Mouse (Mus musculus) Patski (cell line): Measurements from ENCODE around the gene Cyp2b19. TPM values are rescaled to one million over a fixed set of nuclear protein-coding genes. Genes with fewer than 3 reads are reported as not detected.
A peak's percentile ranks its signal among the peaks of the same experiment; 100 is the strongest.
"Not testable (repeated sequence)": the region's sequence is repeated elsewhere in the genome, so short reads cannot be mapped to it uniquely, and the experiment has no call there.

Source experiments
- ATAC-seq: fragments of 100-300 bp; one replicate; pipeline ENCODE4 v1.8.0; 2021
- CTCF ChIA-PET: fragments of 350-600 bp; sonication (Branson Sonifier 250); formaldehyde crosslinking; loops from one replicate; lab custom pipeline; 2022; ENCODE audit warnings: inconsistent platforms; lab: Charles Lee
- POLR2A ChIA-PET: fragments of 350-600 bp; sonication (Branson Sonifier 250); formaldehyde crosslinking; loops from one replicate; lab custom pipeline; 2022; ENCODE audit warnings: antibody characterized with exemption, inconsistent platforms; lab: Charles Lee
- DNase-seq: peaks from one replicate; pipeline ENCODE4 v3.0.0-alpha.2; 2011; ENCODE audit warnings: low read depth, low spot score
- H3K27me3 ChIP-seq: fragments of 371-371 bp; one replicate; pipeline ENCODE4 v1.5.1; 2021
- CTCF ChIP-seq: fragments of 100-300 bp; IDR thresholded peaks from one replicate; pipeline ENCODE4 v1.5.1; 2021
- in situ Hi-C: fragments of 300-500 bp; cut with MboI; formaldehyde crosslinking; loops from 3 replicates; pipeline ENCODE4 v1.11.1; 2018; ENCODE audit warnings: low pct_unique_long_range_greater_than_20kb, mixed read lengths
- polyA plus RNA-seq: library from polyadenylated mRNA; unstranded; gene quantifications from one replicate; pipeline ENCODE4 v1.2.3, GENCODE M21; 2021

Gene Cyp2b19
- polyA plus RNA-seq, 1 experiment from 2014 or later: not detected

DNA sequence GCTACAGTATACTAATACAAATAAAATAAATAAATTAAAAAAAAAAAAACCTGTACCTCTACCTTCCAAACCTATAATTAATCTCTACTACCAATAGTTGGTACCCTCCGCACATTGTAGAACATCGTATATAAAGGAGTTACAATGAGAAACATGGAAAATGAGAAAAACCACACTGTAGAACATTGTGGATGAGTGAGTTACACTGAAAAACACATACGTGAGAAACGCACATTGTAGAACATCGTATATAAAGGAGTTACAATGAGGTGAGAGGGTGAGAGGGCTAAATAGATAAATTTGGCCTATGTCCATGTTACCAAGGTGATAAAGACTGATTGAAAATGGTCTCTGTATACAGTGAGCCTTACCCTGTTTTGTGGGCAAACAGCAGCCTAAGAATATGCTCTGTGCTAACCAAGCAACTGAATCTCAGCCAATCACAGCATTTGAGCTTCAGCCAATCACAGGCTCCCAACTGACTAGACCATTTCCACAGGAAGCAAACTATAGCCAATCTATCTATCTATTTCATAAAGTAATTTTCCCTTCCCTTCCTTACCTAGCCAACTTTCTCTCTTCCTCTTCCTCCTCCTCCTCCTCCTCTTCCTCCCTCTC, 23.0 kb downstream of the Cyp2b19 start:
- peak; percentile 12 for DNase-seq
- peak; percentile 90 for ATAC-seq
- ChIA-PET CTCF (no interaction called here), POLR2A (no interaction called here)
- in situ Hi-C loops: loop anchor here (10.0 kb wide), 1 partner anchor 345 kb away; no protein-coding TSS in a partner anchor
- H3K27me3 ChIP-seq: peaks cover 4% of the 10 kb centered on the region
- TF ChIP-seq CTCF: no peak

- in situ Hi-C loops: loop anchor here (10.0 kb wide), 1 partner anchor 344 kb away; no protein-coding TSS in a partner anchor
- TF ChIP-seq CTCF: no peak
- POLR2A ChIA-PET: no interaction called here
- CTCF ChIA-PET: no interaction called here
- H3K27me3 ChIP-seq: peaks cover 4% of the 10 kb centered on the region
- ATAC-seq (no peak), DNase-seq (no peak)
Measured at GRCm38 (mm10) chr7:26780510-26780909, 23.6 kb downstream of the Cyp2b19 start.

DNA sequence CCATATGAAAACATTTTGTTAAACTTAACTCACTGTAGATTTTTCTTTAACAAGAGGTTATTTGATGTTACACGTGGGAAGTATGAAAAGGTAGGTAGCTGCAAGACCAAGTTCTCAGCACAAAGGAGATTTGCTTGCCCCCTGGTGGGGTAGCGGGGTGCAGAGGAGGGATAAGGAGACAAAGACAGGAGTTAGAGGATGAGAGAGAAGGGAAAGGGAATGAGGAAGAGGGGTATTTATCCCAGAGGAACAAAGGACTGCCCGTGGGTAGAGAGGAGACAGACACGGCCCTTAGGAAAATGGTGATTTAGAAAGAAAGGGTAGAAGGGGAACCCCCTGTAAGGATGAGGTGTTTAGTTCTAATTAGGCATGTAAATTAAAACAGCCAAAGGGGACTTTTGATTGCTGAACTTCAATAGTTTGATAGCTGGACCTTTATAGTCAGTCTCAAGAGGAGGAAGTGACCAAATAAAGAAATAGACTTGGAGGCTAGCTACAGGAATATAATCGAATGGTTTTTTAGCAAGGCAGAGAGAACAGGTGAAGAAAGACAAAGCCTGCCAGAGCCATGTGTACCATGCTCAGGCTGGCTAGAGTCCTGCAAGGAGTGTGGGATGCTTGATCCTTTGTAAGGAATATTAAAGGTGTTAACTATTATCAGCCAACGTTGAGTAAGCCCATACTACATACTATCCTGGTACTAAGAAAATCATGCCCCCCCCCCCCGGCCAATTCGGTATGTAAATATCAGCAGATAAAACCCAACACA, 24.2 kb downstream of the Cyp2b19 start:
- ATAC-seq: no peak
- ChIA-PET CTCF (no interaction called here), POLR2A (no interaction called here)
- TF ChIP-seq CTCF: no peak
- H3K27me3 ChIP-seq: peaks cover 4% of the 10 kb centered on the region
- in situ Hi-C loops: loop anchor here (10.0 kb wide), 1 partner anchor 344 kb away; no protein-coding TSS in a partner anchor
- no peak for DNase-seq

GRCm38 (mm10) chr7:26781767-26782131, 24.8 kb downstream of the Cyp2b19 start:
- TF ChIP-seq CTCF: no peak
- peaks cover 4% of the 10 kb centered on the region for H3K27me3 ChIP-seq
- ChIA-PET POLR2A (no interaction called here), CTCF (no interaction called here)
- ATAC-seq: no peak
- DNase-seq: no peak
- in situ Hi-C loops: loop anchor here (10.0 kb wide), 1 partner anchor 343 kb away; no protein-coding TSS in a partner anchor

GRCm38 (mm10) chr7:26783163-26783562, 26.2 kb downstream of the Cyp2b19 start:
- ChIA-PET POLR2A (no interaction called here), CTCF (no interaction called here)
- DNase-seq (no peak), ATAC-seq (no peak)
- TF ChIP-seq CTCF: no peak
- in situ Hi-C loops: loop anchor here (10.0 kb wide), 1 partner anchor 342 kb away; no protein-coding TSS in a partner anchor
- peaks cover 4% of the 10 kb centered on the region for H3K27me3 ChIP-seq

GRCm38 (mm10) chr7:26786013-26786412, 29.1 kb downstream of the Cyp2b19 start:
- H3K27me3 ChIP-seq, ATAC-seq, DNase-seq, POLR2A ChIA-PET, CTCF ChIA-PET: not testable (repeated sequence)
- in situ Hi-C loops: loop anchor here (10.0 kb wide), 1 partner anchor 339 kb away; no protein-coding TSS in a partner anchor

GRCm38 (mm10) chr7:26789984-26790383, 33.0 kb downstream of the Cyp2b19 start:
- no peak for ATAC-seq
- H3K27me3 ChIP-seq: no peaks in the 10 kb centered on the region
- POLR2A ChIA-PET: no interaction called here
- TF ChIP-seq CTCF: no peak
- in situ Hi-C loops: loop anchor here (10.0 kb wide), 1 partner anchor 335 kb away; no protein-coding TSS in a partner anchor
- CTCF ChIA-PET: interaction anchor here (0.7 kb wide), 1 partner anchor 838 kb away, joined by 3 read pairs; no protein-coding TSS in a partner anchor
- DNase-seq: no peak

- CTCF ChIA-PET: no interaction called here
- in situ Hi-C loops: loop anchor here (25.0 kb wide), 1 partner anchor 488 kb away; the partner anchor contains the start of gene Cyp2a4
- TF ChIP-seq CTCF: no peak
- POLR2A ChIA-PET: no interaction called here
- ATAC-seq (no peak), DNase-seq (no peak)
- H3K27me3 ChIP-seq: no peaks in the 10 kb centered on the region
Measured at GRCm38 (mm10) chr7:26800104-26800503, 43.2 kb downstream of the Cyp2b19 start.

DNA sequence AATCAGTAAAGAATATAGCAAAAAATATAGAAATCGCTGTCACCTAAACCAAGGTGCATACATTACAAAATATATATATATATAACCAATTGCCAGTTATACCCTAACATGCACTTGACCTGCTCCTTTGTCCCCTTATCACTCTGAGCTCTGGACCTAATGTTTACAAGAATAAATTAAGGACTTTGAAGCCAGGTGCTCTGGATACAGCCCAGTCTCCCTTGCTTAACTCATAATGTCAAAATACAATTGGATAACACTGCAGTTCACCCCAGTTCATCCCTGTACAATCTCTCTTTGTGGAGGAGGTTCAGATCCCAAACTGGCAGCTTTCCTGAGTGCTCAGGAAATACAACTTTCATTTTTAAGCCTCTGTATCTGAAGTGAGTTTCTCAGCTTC, 44.1 kb downstream of the Cyp2b19 start:
- no peak for ATAC-seq
- POLR2A ChIA-PET: no interaction called here
- in situ Hi-C loops: loop anchor here (25.0 kb wide), 1 partner anchor 489 kb away; the partner anchor contains the start of gene Cyp2a4
- H3K27me3 ChIP-seq: no peaks in the 10 kb centered on the region
- no peak for DNase-seq
- no peak for TF ChIP-seq CTCF
- CTCF ChIA-PET: no interaction called here

DNA sequence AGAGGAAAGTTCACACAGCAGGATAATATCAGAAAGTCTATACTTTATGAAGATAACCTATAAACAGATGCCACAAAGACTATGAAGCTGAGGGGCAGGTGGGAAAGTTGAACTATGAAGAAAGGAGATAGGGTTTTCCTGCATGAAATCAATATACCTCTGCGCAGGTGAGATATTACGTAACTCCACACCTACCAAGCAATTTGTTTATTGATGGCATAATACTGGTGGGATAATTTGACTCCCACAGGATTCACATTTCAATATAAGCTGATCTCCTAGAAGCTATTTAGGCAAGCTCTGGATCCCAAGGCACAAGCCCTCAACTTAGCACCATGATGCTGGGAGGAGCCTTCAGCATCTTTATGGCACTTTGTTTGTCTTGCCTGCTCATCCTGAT, 51.6 kb downstream of the Cyp2b19 start, which contains the start of gene Cyp2g1:
Gene Cyp2g1, plus strand, starts transcription at position 301 of the 400 bp plus-strand sequence.
- no peak for ATAC-seq
- in situ Hi-C loops: loop anchor here (25.0 kb wide), 1 partner anchor 496 kb away; the partner anchor contains the start of gene Cyp2a4
- no peak for TF ChIP-seq CTCF
- CTCF ChIA-PET: no interaction called here
- DNase-seq: no peak
- POLR2A ChIA-PET: no interaction called here
- no peaks in the 10 kb centered on the region for H3K27me3 ChIP-seq

Other genes with a start within 250 kb of the Cyp2b19 start
- not detected for gene Nlrp9a, start 222.1 kb upstream of the Cyp2b19 start, polyA plus RNA-seq
- not detected for gene Vmn1r185, start 138.7 kb upstream of the Cyp2b19 start, polyA plus RNA-seq
- gene Cyp2b23, start 70.7 kb upstream of the Cyp2b19 start, polyA plus RNA-seq: not detected
- gene Cyp2g1, start 51.8 kb downstream of the Cyp2b19 start, polyA plus RNA-seq: not detected
- not detected for gene Cyp2a5, start 78.2 kb downstream of the Cyp2b19 start, polyA plus RNA-seq
- not detected for gene Cyp2a22, start 182.2 kb downstream of the Cyp2b19 start, polyA plus RNA-seq